Mouse (Mus musculus) heart, adult 2 months (tissue): ENCODE data around the gene Taf7l.

ENCODE experiments used
- CTCF ChIP-seq: fragments of 200-600 bp; IDR thresholded peaks from 2 replicates; pipeline ENCODE4 v1.8.1; 2022; ENCODE audit warnings: antibody characterized with exemption, mild to moderate bottlenecking, moderate library complexity
- POLR2A ChIP-seq: fragments of 200-500 bp; IDR thresholded peaks from 2 replicates; pipeline ENCODE4 v1.6.1; 2011; ENCODE audit warnings: mild to moderate bottlenecking, low read depth, low read length, control low read depth; ENCODE audit not compliant: insufficient read depth

- no peak for TF ChIP-seq CTCF
- TF ChIP-seq POLR2A, result no peak
Measured at GRCm38 (mm10) chrX:134424263-134424662, 52.0 kb downstream of the Taf7l start.
